Mouse (Mus musculus) MEL (cell line): Measurements from ENCODE around the gene Soga1. TPM values are rescaled to one million over a fixed set of nuclear protein-coding genes. Genes with fewer than 3 reads are reported as not detected.

Experiments
- DNase-seq: peaks from one replicate; pipeline ENCODE4 v3.0.0; 2011; ENCODE audit warnings: low read depth, low spot score
- H3K27ac ChIP-seq: 2 replicates; pipeline ENCODE4 v1.5.1; 2012; ENCODE audit warnings: low read depth, mild to moderate bottlenecking, control low read depth, low read length, moderate library complexity; ENCODE audit not compliant: control insufficient read depth
- H3K27me3 ChIP-seq, 2 experiments: fragments of 150-350 bp in 1 of 2; sonication (generic) in 1 of 2; 2 replicates each; pipeline ENCODE4 v1.6.1; 2012; ENCODE audit warnings: low read length in 2 of 2, mild to moderate bottlenecking in 2 of 2, improper control_type of control experiment in 1 of 2, moderate library complexity in 1 of 2; ENCODE audit not compliant: insufficient read depth in 2 of 2, control insufficient read depth in 1 of 2
- H3K36me3 ChIP-seq, 2 experiments: 2 replicates each; pipeline ENCODE4 v1.6.1; 2012 to 2014; ENCODE audit warnings: low read length in 2 of 2, improper control_type of control experiment in 1 of 2, inconsistent platforms in 1 of 2, mild to moderate bottlenecking in 1 of 2; ENCODE audit not compliant: insufficient read depth in 2 of 2, control insufficient read depth in 1 of 2
- H3K4me1 ChIP-seq, 2 experiments: fragments of 150-350 bp in 1 of 2; sonication (generic) in 1 of 2; 2 replicates each; pipeline ENCODE4 v1.6.1; 2012; ENCODE audit warnings: low read length in 2 of 2, improper control_type of control experiment in 1 of 2, mild to moderate bottlenecking in 1 of 2; ENCODE audit not compliant: insufficient read depth in 2 of 2, control insufficient read depth in 1 of 2
- H3K4me3 ChIP-seq, 2 experiments: fragments of 150-350 bp in 1 of 2; sonication (generic) in 1 of 2; 2 replicates each; pipeline ENCODE4 v1.5.1; 2012; ENCODE audit warnings: low read depth in 2 of 2, low read length in 2 of 2, mild to moderate bottlenecking in 2 of 2, moderate library complexity in 2 of 2, control low read depth in 1 of 2, improper control_type of control experiment in 1 of 2; ENCODE audit not compliant: control insufficient read depth in 1 of 2, insufficient read depth in 1 of 2
- H3K79me2 ChIP-seq: 2 replicates; pipeline ENCODE4 v1.6.1; 2012; ENCODE audit warnings: mild to moderate bottlenecking, low read length, moderate library complexity; ENCODE audit not compliant: control insufficient read depth, poor library complexity, insufficient read depth
- H3K9ac ChIP-seq: 2 replicates; pipeline ENCODE4 v1.6.1; 2012; ENCODE audit warnings: low read depth, mild to moderate bottlenecking, control low read depth, low read length, moderate library complexity; ENCODE audit not compliant: control insufficient read depth, poor library complexity, severe bottlenecking
- H3K9me3 ChIP-seq: fragments of 150-350 bp; sonication (generic); replicated peaks from 2 replicates; pipeline ENCODE4 v1.6.1; 2012; ENCODE audit warnings: mild to moderate bottlenecking, low read length, improper control_type of control experiment, moderate library complexity; ENCODE audit not compliant: insufficient read depth
- CHD1 ChIP-seq: IDR thresholded peaks from 2 replicates; pipeline ENCODE4 v1.6.1; 2012; ENCODE audit warnings: low read depth, mild to moderate bottlenecking, inconsistent platforms, low read length, improper control_type of control experiment
- CTCF ChIP-seq, 3 experiments: IDR thresholded peaks in 2 of 3; conservative IDR thresholded peaks in 1 of 3; 2 replicates each; pipeline ENCODE4 v1.5.1; 2011 to 2012; ENCODE audit warnings: low read length in 3 of 3, low read depth in 2 of 3, mild to moderate bottlenecking in 2 of 3, improper control_type of control experiment in 1 of 3, inconsistent platforms in 1 of 3, mixed read lengths in 1 of 3, moderate library complexity in 1 of 3; ENCODE audit not compliant: control insufficient read depth in 1 of 3, insufficient read depth in 1 of 3, poor library complexity in 1 of 3, severe bottlenecking in 1 of 3
- ELF1 ChIP-seq: IDR thresholded peaks from 2 replicates; pipeline ENCODE4 v1.6.1; 2014; ENCODE audit warnings: low read depth, mild to moderate bottlenecking, inconsistent platforms, low read length, improper control_type of control experiment, moderate library complexity
- EP300 ChIP-seq, 2 experiments: IDR thresholded peaks; 2 replicates each; pipeline ENCODE4 v1.6.1; 2011; ENCODE audit warnings: improper control_type of control experiment in 2 of 2, low read length in 2 of 2, low read depth in 1 of 2, mild to moderate bottlenecking in 1 of 2
- ETS1 ChIP-seq: IDR thresholded peaks from 2 replicates; pipeline ENCODE4 v1.6.1; 2012; ENCODE audit warnings: low read depth, mild to moderate bottlenecking, inconsistent platforms, low read length, improper control_type of control experiment, moderate library complexity
- GABPA ChIP-seq: IDR thresholded peaks from 2 replicates; pipeline ENCODE4 v1.6.1; 2012; ENCODE audit warnings: low read depth, mild to moderate bottlenecking, inconsistent platforms, low read length, improper control_type of control experiment, moderate library complexity
- HCFC1 ChIP-seq: IDR thresholded peaks from 2 replicates; pipeline ENCODE4 v1.6.1; 2012; ENCODE audit warnings: low read depth, mild to moderate bottlenecking, inconsistent platforms, low read length, improper control_type of control experiment, moderate library complexity
- KAT2A ChIP-seq: conservative IDR thresholded peaks from 2 replicates; pipeline ENCODE4 v1.6.1; 2012; ENCODE audit warnings: low read depth, low read length, improper control_type of control experiment, inconsistent platforms
- MAX ChIP-seq: IDR thresholded peaks from 2 replicates; pipeline ENCODE4 v1.6.1; 2011; ENCODE audit warnings: low read length, improper control_type of control experiment
- NELFE ChIP-seq: IDR thresholded peaks from 2 replicates; pipeline ENCODE4 v1.6.1; 2011; ENCODE audit warnings: low read depth, low read length, improper control_type of control experiment
- NRF1 ChIP-seq: IDR thresholded peaks from 2 replicates; pipeline ENCODE4 v1.6.1; 2014; ENCODE audit warnings: low read depth, mild to moderate bottlenecking, inconsistent platforms, low read length, improper control_type of control experiment, moderate library complexity; ENCODE audit not compliant: poor library complexity, insufficient read depth, severe bottlenecking
- POLR2AphosphoS2 ChIP-seq: IDR thresholded peaks from 2 replicates; pipeline ENCODE4 v1.6.1; 2011; ENCODE audit warnings: low read length, improper control_type of control experiment
- RCOR1 ChIP-seq: IDR thresholded peaks from 2 replicates; pipeline ENCODE4 v1.6.1; 2012; ENCODE audit warnings: low read depth, mild to moderate bottlenecking, inconsistent platforms, low read length, improper control_type of control experiment
- SMC3 ChIP-seq: IDR thresholded peaks from 2 replicates; pipeline ENCODE4 v1.6.1; 2011; ENCODE audit warnings: low read depth, low read length, improper control_type of control experiment
- UBTF ChIP-seq: IDR thresholded peaks from 2 replicates; pipeline ENCODE4 v1.6.1; 2012; ENCODE audit warnings: low read depth, mild to moderate bottlenecking, inconsistent platforms, low read length, improper control_type of control experiment, moderate library complexity, borderline replicate concordance; ENCODE audit not compliant: insufficient read depth
- USF1 ChIP-seq: IDR thresholded peaks from 2 replicates; pipeline ENCODE4 v1.6.1; 2014; ENCODE audit warnings: low read depth, mild to moderate bottlenecking, inconsistent platforms, low read length, improper control_type of control experiment, moderate library complexity
- ZC3H11A ChIP-seq: IDR thresholded peaks from 2 replicates; pipeline ENCODE4 v1.6.1; 2012; ENCODE audit warnings: low read depth, mild to moderate bottlenecking, inconsistent platforms, low read length, improper control_type of control experiment
- ZMIZ1 ChIP-seq: IDR thresholded peaks from 2 replicates; pipeline ENCODE4 v1.6.1; 2012; ENCODE audit warnings: low read depth, mild to moderate bottlenecking, inconsistent platforms, low read length, improper control_type of control experiment, moderate library complexity
- polyA plus RNA-seq, 2 experiments: library from polyadenylated mRNA; stranded (reverse) in 1 of 2; unstranded in 1 of 2; fragments of >175 nt in 1 of 2; fragments of >200 nt in 1 of 2; gene quantifications; 2 replicates each; pipeline versions ENCODE4 v1.2.1 to v1.2.4; 2012; ENCODE audit warnings: low replicate concordance in 2 of 2, low read depth in 1 of 2; ENCODE audit not compliant: insufficient read length in 2 of 2, insufficient read depth in 1 of 2, missing spikeins in 1 of 2
- total RNA-seq: library from RNA; depleted of rRNA; stranded (reverse); fragments of 300-350 nt; gene quantifications from 2 replicates; pipeline ENCODE4 v1.2.3, GENCODE M21; 2012

The Soga1 gene
- total and polyA plus RNA-seq, 3 experiments: 0.50 to 2.0 TPM; not detected in 1

DNA sequence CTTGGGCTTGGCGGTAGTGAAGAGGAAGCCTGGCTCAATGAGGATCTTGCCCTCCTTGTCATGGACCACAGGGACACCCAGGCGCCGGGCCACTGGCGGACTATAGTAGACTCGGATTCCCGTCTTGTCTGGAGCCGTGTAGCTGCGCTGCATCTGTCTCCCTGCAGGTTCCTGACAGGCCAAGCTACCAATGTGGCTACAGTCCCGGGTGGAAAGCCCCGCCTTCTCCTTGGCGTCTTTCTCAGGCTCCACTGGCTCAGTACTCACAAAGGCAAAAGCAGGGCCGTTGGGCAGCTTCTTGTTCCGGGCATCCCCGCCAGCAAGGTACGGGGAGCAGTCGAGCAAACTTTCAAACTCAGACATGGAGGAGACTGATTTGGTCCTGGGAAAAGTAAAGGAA, 57.9 kb downstream of the Soga1 start:
- Histone ChIP-seq H3K36me3 (no peaks in the 10 kb centered on the region), H3K27ac (no peak overlapping the region), H3K9me3 (no peaks in the 10 kb centered on the region), H3K4me3 (no peak overlapping the region), H3K4me1 (no peaks in the 10 kb centered on the region), H3K27me3 (no peaks in the 10 kb centered on the region)
- no peak for DNase-seq
- TF ChIP-seq CHD1 (no peak), ZMIZ1 (no peak), ETS1 (no peak), EP300 (IDR thresholded peaks at IDR 0.05; ENCODE audit: low read depth in 1 of 2, low read length in 2 of 2) (no peak)
- TF ChIP-seq, all 39 proteins: peak for 0
- no peaks in the 10 kb centered on the region for H3K79me2 ChIP-seq
- H3K9ac ChIP-seq: no peak overlapping the region

DNA sequence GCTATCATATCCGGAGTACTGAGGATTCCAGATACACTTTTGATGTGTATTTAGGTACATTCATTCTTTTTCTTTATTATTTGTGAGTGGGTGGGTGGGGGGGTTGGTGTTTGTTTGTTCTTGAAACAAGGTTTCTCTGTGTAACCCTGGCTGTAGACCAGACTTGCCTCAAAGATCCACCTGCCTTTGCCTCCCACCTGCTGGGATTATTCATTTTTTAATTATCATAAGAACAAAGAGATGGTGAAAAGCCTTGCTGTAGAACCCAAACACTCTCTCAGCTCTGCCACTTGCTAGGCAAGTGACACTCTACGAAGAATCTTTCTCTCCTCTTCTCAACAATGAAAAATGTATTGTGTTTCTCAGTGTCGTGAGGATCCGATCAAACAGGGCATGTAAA, 59.8 kb downstream of the Soga1 start:
- Histone ChIP-seq H3K4me1 (no peaks in the 10 kb centered on the region), H3K79me2 (no peaks in the 10 kb centered on the region), H3K4me3 (no peak overlapping the region), H3K27ac (no peak overlapping the region), H3K27me3 (no peaks in the 10 kb centered on the region), H3K9ac (no peak overlapping the region), H3K36me3 (no peaks in the 10 kb centered on the region), H3K9me3 (no peaks in the 10 kb centered on the region)
- TF ChIP-seq CTCF (IDR thresholded peaks at IDR 0.05 in 2 of 3, conservative IDR thresholded peaks at IDR 0.05 in 1 of 3; ENCODE audit: control insufficient read depth in 1 of 3, insufficient read depth in 1 of 3, low read depth in 2 of 3, low read length in 3 of 3, poor library complexity in 1 of 3, severe bottlenecking in 1 of 3): no peak
- TF ChIP-seq CHD1: no peak
- TF ChIP-seq NRF1: no peak
- no peak for TF ChIP-seq ZC3H11A
- TF ChIP-seq ELF1: no peak
- TF ChIP-seq UBTF: no peak
- TF ChIP-seq SMC3: no peak
- no peak for TF ChIP-seq USF1
- TF ChIP-seq RCOR1: no peak
- TF ChIP-seq NELFE: no peak
- TF ChIP-seq ETS1: no peak
- no peak for TF ChIP-seq MAX
- no peak for TF ChIP-seq GABPA
- TF ChIP-seq HCFC1: no peak
- no peak for TF ChIP-seq KAT2A
- TF ChIP-seq POLR2AphosphoS2: no peak
- no peak for DNase-seq
